Mouse (Mus musculus) forebrain, embryonic 12.5 days (tissue): ENCODE measurements at regions not wholly inside any gene's neighbourhood (a gene's known extent, or its start where the extent isn't known, plus 50 kb on each side); places are given as distances from the start of the nearest gene placed in this dataset.

ENCODE experiments used
- ATAC-seq: fragments of 200-750 bp; cut with Nextera tagmentation; 2 replicates; pipeline ENCODE4 v1.8.0; 2017; ENCODE audit warnings: moderate TSS enrichment; ENCODE audit not compliant: low FRiP score
- H3K27ac ChIP-seq: fragments of 300-500 bp; sonication (generic); 2 replicates; pipeline ENCODE4 v1.5.1; 2016; ENCODE audit warnings: mild to moderate bottlenecking
- H3K27me3 ChIP-seq: fragments of 300-500 bp; sonication (generic); 2 replicates; pipeline ENCODE4 v1.6.1; 2016; ENCODE audit warnings: mild to moderate bottlenecking
- H3K36me3 ChIP-seq: fragments of 300-500 bp; sonication (generic); replicated peaks from 2 replicates; pipeline ENCODE4 v1.6.1; 2016; ENCODE audit warnings: mild to moderate bottlenecking
- H3K4me1 ChIP-seq: fragments of 300-500 bp; sonication (generic); 2 replicates; pipeline ENCODE4 v1.6.1; 2016
- H3K4me2 ChIP-seq: fragments of 300-500 bp; sonication (generic); 2 replicates; pipeline ENCODE4 v1.6.1; 2016; ENCODE audit warnings: mild to moderate bottlenecking, moderate library complexity
- H3K4me3 ChIP-seq: fragments of 300-500 bp; sonication (generic); replicated peaks from 2 replicates; pipeline ENCODE4 v1.5.1; 2016; ENCODE audit warnings: mild to moderate bottlenecking
- H3K9ac ChIP-seq: fragments of 300-500 bp; sonication (generic); 2 replicates; pipeline ENCODE4 v1.6.1; 2016; ENCODE audit warnings: mild to moderate bottlenecking
- H3K9me3 ChIP-seq: fragments of 300-500 bp; sonication (generic); 2 replicates; pipeline ENCODE4 v1.6.1; 2016
- WGBS: fragments of 180-500 bp; shearing (Covaris S2); methylation state at CpG from one replicate; pipeline ENCODE4 v1.1.7; 2016; 5-methylcytosine and 5-hydroxymethylcytosine counted together

DNA sequence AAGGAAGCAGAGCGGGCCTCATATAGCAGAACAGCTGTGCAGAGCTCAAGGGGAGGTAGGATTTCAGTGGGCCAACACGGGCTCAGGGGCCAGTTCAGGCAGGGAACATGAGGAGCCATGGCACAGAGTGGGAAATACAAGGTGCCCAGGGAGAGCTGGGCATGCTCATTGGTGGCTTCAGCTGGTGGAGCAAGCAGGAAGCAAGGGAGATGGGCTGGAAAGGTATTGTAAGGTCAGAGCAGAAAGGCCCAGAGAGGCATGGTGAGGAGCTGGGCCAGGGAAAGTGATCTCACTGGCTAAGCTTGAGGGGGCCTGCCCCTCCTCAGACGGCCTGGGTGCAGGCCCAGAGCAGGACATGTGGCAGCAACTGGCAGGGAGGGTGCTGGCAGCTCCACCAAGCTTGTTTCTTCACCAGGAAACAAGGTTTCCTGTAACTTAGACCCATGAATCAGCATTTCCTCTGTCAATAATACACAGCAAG is 155.2 kb upstream of the Lpp start:
- no peak for ATAC-seq

DNA sequence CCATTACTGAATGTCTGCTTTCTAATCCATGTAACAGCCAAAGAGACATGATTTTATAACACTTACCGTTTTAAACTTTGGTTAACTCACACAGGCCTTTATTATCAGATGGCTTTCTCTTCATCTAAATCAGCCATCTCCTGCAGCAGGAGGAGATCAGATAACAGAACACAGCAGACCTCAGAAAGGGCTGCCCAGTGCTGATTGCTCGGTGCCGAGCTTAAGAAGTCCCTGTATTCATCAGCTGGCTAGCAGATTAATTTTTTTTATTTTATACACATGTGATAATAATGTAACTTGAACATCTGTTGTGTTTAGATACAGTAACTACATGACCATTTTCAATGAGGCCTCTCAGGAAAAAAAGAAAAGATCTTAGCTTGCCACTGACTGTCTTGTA is 155.9 kb upstream of the Lpp start:
- no peaks in the 10 kb centered on the region for H3K4me1 ChIP-seq
- 88% methylated on average over 3 of the region's 3 CpGs for WGBS
- no peak overlapping the region for H3K4me2 ChIP-seq
- no peaks in the 10 kb centered on the region for H3K27me3 ChIP-seq
- no peak for ATAC-seq
- no peak overlapping the region for H3K4me3 ChIP-seq
- no peak overlapping the region for H3K9ac ChIP-seq
- no peaks in the 10 kb centered on the region for H3K9me3 ChIP-seq
- no peak overlapping the region for H3K27ac ChIP-seq
- no peaks in the 10 kb centered on the region for H3K36me3 ChIP-seq

More for the DNA sequence above, 155.2 kb upstream of the Lpp start:
- 80% methylated on average over 3 of the region's 3 CpGs for WGBS
- H3K4me2 ChIP-seq = no peak overlapping the region
- H3K4me1 ChIP-seq = no peaks in the 10 kb centered on the region
- no peaks in the 10 kb centered on the region for H3K27me3 ChIP-seq
- no peak overlapping the region for H3K9ac ChIP-seq
- no peaks in the 10 kb centered on the region for H3K9me3 ChIP-seq
- H3K27ac ChIP-seq = no peak overlapping the region
- no peak overlapping the region for H3K4me3 ChIP-seq
- H3K36me3 ChIP-seq = no peaks in the 10 kb centered on the region

GRCm38 (mm10) chr16:24237013-24237412 is 156.3 kb upstream of the Lpp start:
- 95% methylated on average over 3 of the region's 3 CpGs for WGBS
- no peak for ATAC-seq

GRCm38 (mm10) chr16:24236511-24236910 is 156.8 kb upstream of the Lpp start:
- H3K4me1 ChIP-seq = no peaks in the 10 kb centered on the region
- H3K9ac ChIP-seq = no peak overlapping the region
- no peak overlapping the region for H3K4me2 ChIP-seq
- no peaks in the 10 kb centered on the region for H3K9me3 ChIP-seq
- no peak overlapping the region for H3K27ac ChIP-seq
- 73% methylated on average over 3 of the region's 3 CpGs for WGBS
- no peaks in the 10 kb centered on the region for H3K27me3 ChIP-seq
- no peak overlapping the region for H3K4me3 ChIP-seq
- H3K36me3 ChIP-seq = no peaks in the 10 kb centered on the region
- no peak for ATAC-seq

More at GRCm38 (mm10) chr16:24237013-24237412, 156.3 kb upstream of the Lpp start:
- Histone ChIP-seq H3K4me3 (no peak overlapping the region), H3K9me3 (no peaks in the 10 kb centered on the region), H3K4me1 (no peaks in the 10 kb centered on the region), H3K27me3 (no peaks in the 10 kb centered on the region), H3K27ac (no peak overlapping the region), H3K9ac (no peak overlapping the region), H3K4me2 (no peak overlapping the region), H3K36me3 (no peaks in the 10 kb centered on the region)

- H3K27me3 ChIP-seq = no peaks in the 10 kb centered on the region
- no peaks in the 10 kb centered on the region for H3K9me3 ChIP-seq
- 90% methylated on average over 11 of the region's 11 CpGs for WGBS
- ATAC-seq = no peak
- no peak overlapping the region for H3K4me2 ChIP-seq
- H3K27ac ChIP-seq = no peak overlapping the region
- no peak overlapping the region for H3K9ac ChIP-seq
- H3K4me1 ChIP-seq = no peaks in the 10 kb centered on the region
- no peak overlapping the region for H3K4me3 ChIP-seq
- H3K36me3 ChIP-seq = no peaks in the 10 kb centered on the region
Measured at GRCm38 (mm10) chr16:24234795-24235194, 158.5 kb upstream of the Lpp start.

- no peak overlapping the region for H3K27ac ChIP-seq
- H3K36me3 ChIP-seq = no peaks in the 10 kb centered on the region
- H3K27me3 ChIP-seq = no peaks in the 10 kb centered on the region
- WGBS = 90% methylated on average over 6 of the region's 6 CpGs
- H3K4me2 ChIP-seq = no peak overlapping the region
- H3K9ac ChIP-seq = no peak overlapping the region
- H3K9me3 ChIP-seq = no peaks in the 10 kb centered on the region
- ATAC-seq = no peak
- H3K4me1 ChIP-seq = peaks cover 2% of the 10 kb centered on the region; the same call in 1 of the 2 replicates
- no peak overlapping the region for H3K4me3 ChIP-seq
Measured at GRCm38 (mm10) chr16:24232001-24232530, 161.2 kb upstream of the Lpp start.

GRCm38 (mm10) chr16:24231506-24231905 is 161.8 kb upstream of the Lpp start:
- H3K36me3 ChIP-seq = no peaks in the 10 kb centered on the region

GRCm38 (mm10) chr16:24229002-24229607 is 164.2 kb upstream of the Lpp start:
- Histone ChIP-seq H3K36me3 (no peaks in the 10 kb centered on the region), H3K9ac (no peak overlapping the region), H3K4me3 (no peak overlapping the region), H3K9me3 (no peaks in the 10 kb centered on the region), H3K4me2 (no peak overlapping the region), H3K4me1 (peaks cover 2% of the 10 kb centered on the region; the same call in 1 of the 2 replicates), H3K27me3 (no peaks in the 10 kb centered on the region), H3K27ac (no peak overlapping the region)
- 77% methylated on average over 7 of the region's 7 CpGs for WGBS
- ATAC-seq = no peak

More at GRCm38 (mm10) chr16:24231506-24231905, 161.8 kb upstream of the Lpp start:
- ATAC-seq = no peak
- H3K27ac ChIP-seq = no peak overlapping the region
- no peaks in the 10 kb centered on the region for H3K27me3 ChIP-seq
- no peaks in the 10 kb centered on the region for H3K9me3 ChIP-seq
- no peak overlapping the region for H3K4me3 ChIP-seq
- peaks cover 2% of the 10 kb centered on the region; the same call in 1 of the 2 replicates for H3K4me1 ChIP-seq
- no peak overlapping the region for H3K9ac ChIP-seq
- 83% methylated on average over 5 of the region's 5 CpGs for WGBS
- H3K4me2 ChIP-seq = no peak overlapping the region

GRCm38 (mm10) chr16:24225897-24226296 is 167.4 kb upstream of the Lpp start:
- ATAC-seq = no peak
- H3K4me2 ChIP-seq = no peak overlapping the region
- H3K9me3 ChIP-seq = no peaks in the 10 kb centered on the region
- H3K36me3 ChIP-seq = no peaks in the 10 kb centered on the region
- no peak overlapping the region for H3K4me3 ChIP-seq
- H3K9ac ChIP-seq = no peak overlapping the region
- H3K27ac ChIP-seq = no peak overlapping the region
- H3K4me1 ChIP-seq = peaks cover 2% of the 10 kb centered on the region; the same call in 1 of the 2 replicates
- H3K27me3 ChIP-seq = no peaks in the 10 kb centered on the region
- 86% methylated on average over 4 of the region's 4 CpGs for WGBS

GRCm38 (mm10) chr16:24225090-24225489 is 168.2 kb upstream of the Lpp start:
- 92% methylated on average over 1 of the region's 1 CpGs for WGBS
- Histone ChIP-seq H3K9ac (no peak overlapping the region), H3K27ac (no peak overlapping the region), H3K4me1 (peaks cover 2% of the 10 kb centered on the region; the same call in 1 of the 2 replicates), H3K9me3 (no peaks in the 10 kb centered on the region), H3K4me3 (no peak overlapping the region), H3K27me3 (no peaks in the 10 kb centered on the region), H3K4me2 (no peak overlapping the region), H3K36me3 (no peaks in the 10 kb centered on the region)
- ATAC-seq = no peak

GRCm38 (mm10) chr16:24223901-24224300 is 169.4 kb upstream of the Lpp start:
- no peaks in the 10 kb centered on the region for H3K36me3 ChIP-seq
- no peak overlapping the region for H3K27ac ChIP-seq
- no peak for ATAC-seq
- no peaks in the 10 kb centered on the region for H3K27me3 ChIP-seq
- H3K9ac ChIP-seq = no peak overlapping the region
- no peak overlapping the region for H3K4me3 ChIP-seq
- no peaks in the 10 kb centered on the region for H3K4me1 ChIP-seq
- no peaks in the 10 kb centered on the region for H3K9me3 ChIP-seq
- no peak overlapping the region for H3K4me2 ChIP-seq

DNA sequence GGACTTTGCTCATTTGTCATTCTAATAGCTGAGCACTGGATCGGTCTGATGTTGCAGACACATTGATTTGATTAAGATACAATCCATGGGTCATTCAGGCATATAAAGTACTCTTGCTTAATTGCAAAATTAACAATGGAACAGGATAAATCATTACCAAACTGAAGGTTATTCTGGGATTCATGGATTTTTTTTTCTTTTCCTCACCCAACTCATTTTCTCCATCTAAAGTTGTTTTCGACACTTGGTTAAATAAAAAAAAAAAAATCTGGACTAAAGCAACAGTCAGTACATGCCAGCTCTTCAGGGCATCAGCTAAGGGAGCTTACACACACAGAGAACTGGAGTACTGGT is 169.8 kb upstream of the Lpp start:
- Histone ChIP-seq H3K4me1 (peaks cover 3% of the 10 kb centered on the region), H3K4me2 (no peak overlapping the region), H3K36me3 (no peaks in the 10 kb centered on the region), H3K27me3 (no peaks in the 10 kb centered on the region), H3K4me3 (no peak overlapping the region), H3K9ac (no peak overlapping the region), H3K9me3 (no peaks in the 10 kb centered on the region), H3K27ac (no peak overlapping the region)
- WGBS = 72% methylated on average over 2 of the region's 2 CpGs
- no peak for ATAC-seq
